Mouse (Mus musculus): ENCODE results near the gene Phip. TPM values are rescaled to one million over a fixed set of nuclear protein-coding genes. Genes with fewer than 3 reads are reported as not detected.

The Phip gene
- polyA plus RNA-seq, 1 experiment = 2.4 TPM

DNA sequence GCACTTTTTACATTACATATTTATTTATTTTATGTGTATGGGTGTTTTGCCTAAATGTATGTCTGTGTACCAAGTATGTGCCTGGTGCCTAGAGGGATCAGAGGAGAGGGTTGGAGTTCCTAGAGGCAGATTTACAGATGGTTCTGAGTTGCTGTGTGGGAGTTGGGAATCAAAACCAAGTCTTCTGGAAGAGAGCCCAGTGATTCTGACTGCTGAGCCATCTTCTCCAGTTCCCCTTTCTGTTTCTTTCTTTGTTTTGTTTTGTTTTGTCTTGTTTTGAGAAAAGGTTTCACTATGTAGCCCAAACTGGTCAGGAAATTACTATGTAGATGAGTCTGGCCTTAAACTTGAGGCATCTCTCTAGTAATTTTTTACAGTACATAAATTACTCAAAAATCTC, 86.7 kb downstream of the Phip start:
- H3K27me3 ChIP-seq (replicated peaks) = no peaks in the 10 kb centered on the region
- H3K4me1 ChIP-seq = no peaks in the 10 kb centered on the region
- TF ChIP-seq FLI1 (IDR thresholded peaks at IDR 0.05; ENCODE audit: low read length) (no peak), GATA1 (IDR thresholded peaks at IDR 0.05; ENCODE audit: borderline replicate concordance, low read length) (no peak)
- no peak overlapping the region for H3K4me3 ChIP-seq (replicated peaks)
- no peaks in the 10 kb centered on the region for H3K9me3 ChIP-seq
- H3K36me3 ChIP-seq (replicated peaks; ENCODE audit: low read length) = peaks cover 93% of the 10 kb centered on the region

DNA sequence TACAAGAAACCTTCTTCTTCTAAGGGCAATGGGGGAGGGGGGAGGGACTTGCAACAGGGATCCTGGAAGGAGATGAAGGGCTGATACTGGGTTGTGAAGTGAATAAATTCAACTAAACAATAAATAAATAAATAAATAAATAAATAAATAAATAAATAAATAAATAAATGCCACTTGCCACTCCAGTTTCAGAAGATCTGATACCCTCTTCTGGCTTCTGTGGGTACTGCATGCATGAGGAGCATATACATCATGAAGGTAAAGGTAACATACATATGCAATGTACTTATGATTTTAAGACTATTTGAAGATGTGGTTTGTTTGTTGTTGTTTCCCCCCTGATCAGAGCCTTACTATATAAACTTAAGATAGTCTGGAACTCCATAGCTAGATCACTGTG, 91.1 kb downstream of the Phip start:
- Histone ChIP-seq H3K27me3 (replicated peaks) (no peaks in the 10 kb centered on the region), H3K36me3 (replicated peaks; ENCODE audit: low read length) (peaks cover 93% of the 10 kb centered on the region), H3K4me3 (replicated peaks) (no peak overlapping the region), H3K4me1 (no peaks in the 10 kb centered on the region; the same call in 1 of the 2 replicates), H3K9me3 (no peaks in the 10 kb centered on the region)
- no peak for TF ChIP-seq FLI1 (IDR thresholded peaks at IDR 0.05; ENCODE audit: low read length)
- TF ChIP-seq GATA1 (IDR thresholded peaks at IDR 0.05; ENCODE audit: borderline replicate concordance, low read length) = no peak

DNA sequence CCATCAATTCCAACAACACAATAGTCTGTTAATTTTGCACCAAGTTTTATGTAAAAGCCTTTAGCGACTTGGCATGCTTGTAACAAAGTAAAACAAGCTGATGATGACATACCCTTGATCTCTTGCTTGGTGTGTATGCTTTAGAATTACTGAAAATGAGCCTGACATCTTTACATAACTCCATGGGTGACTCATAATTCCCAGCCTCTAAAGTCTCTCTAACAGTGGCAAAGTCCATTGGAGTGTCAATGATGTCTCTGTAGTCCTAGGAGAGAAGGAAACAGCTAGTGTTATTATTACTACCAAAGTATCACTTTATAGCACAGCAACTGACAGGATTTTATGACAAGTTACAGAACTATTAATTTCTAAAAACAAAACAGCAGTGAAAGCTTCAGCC, 98.2 kb downstream of the Phip start:
- peaks cover 3% of the 10 kb centered on the region; the same call in 1 of the 2 replicates for H3K4me1 ChIP-seq
- H3K36me3 ChIP-seq (replicated peaks; ENCODE audit: low read length) = peaks cover 100% of the 10 kb centered on the region
- H3K4me3 ChIP-seq (replicated peaks) = no peak overlapping the region
- no peaks in the 10 kb centered on the region for H3K9me3 ChIP-seq
- no peak for TF ChIP-seq GATA1 (IDR thresholded peaks at IDR 0.05; ENCODE audit: borderline replicate concordance, low read length)
- TF ChIP-seq FLI1 (IDR thresholded peaks at IDR 0.05; ENCODE audit: low read length) = no peak
- H3K27me3 ChIP-seq (replicated peaks) = no peaks in the 10 kb centered on the region

DNA sequence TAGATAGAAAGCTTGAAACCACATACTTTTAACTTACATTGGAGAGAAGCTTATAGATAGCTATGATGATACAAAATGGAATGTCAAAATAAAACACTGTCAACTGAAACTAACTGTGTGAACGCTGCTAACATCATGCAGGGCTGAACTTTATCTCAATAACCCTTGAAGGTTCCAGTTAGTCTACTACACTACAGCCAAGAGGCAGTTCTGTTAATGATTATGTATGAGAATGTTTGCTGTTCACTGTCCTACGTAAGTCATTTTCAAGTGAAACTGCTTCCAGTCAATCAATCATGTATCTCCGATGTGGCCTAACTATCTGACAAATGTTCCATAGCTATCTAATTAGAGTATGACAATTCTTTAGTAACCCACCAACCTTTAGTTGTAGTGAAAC, 107.6 kb downstream of the Phip start:
- no peaks in the 10 kb centered on the region for H3K27me3 ChIP-seq (replicated peaks)
- H3K4me1 ChIP-seq = no peaks in the 10 kb centered on the region; the same call in 1 of the 2 replicates
- no peak overlapping the region for H3K4me3 ChIP-seq (replicated peaks)
- no peak for TF ChIP-seq FLI1 (IDR thresholded peaks at IDR 0.05; ENCODE audit: low read length)
- TF ChIP-seq GATA1 (IDR thresholded peaks at IDR 0.05; ENCODE audit: borderline replicate concordance, low read length) = no peak
- H3K36me3 ChIP-seq (replicated peaks; ENCODE audit: low read length) = peaks cover 78% of the 10 kb centered on the region
- no peaks in the 10 kb centered on the region for H3K9me3 ChIP-seq

DNA sequence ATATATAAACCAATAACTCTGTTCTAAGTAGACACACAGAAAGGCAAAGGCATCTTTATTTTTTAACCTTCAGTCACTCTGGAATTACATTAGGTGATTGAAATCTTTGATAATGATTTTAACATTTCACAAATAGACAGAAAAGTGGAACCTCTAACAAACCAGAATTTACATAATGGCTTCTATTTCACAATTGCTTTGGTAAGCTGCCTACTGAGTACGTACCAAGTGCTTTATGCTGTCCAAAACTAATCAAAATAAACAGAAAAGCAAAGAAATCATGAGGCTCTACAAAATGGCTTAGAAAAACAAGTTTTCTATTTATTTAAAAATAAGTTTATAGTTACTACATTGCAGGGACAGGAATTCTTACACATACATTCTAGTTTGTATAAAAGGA, 109.2 kb downstream of the Phip start:
- H3K9me3 ChIP-seq = no peaks in the 10 kb centered on the region

DNA sequence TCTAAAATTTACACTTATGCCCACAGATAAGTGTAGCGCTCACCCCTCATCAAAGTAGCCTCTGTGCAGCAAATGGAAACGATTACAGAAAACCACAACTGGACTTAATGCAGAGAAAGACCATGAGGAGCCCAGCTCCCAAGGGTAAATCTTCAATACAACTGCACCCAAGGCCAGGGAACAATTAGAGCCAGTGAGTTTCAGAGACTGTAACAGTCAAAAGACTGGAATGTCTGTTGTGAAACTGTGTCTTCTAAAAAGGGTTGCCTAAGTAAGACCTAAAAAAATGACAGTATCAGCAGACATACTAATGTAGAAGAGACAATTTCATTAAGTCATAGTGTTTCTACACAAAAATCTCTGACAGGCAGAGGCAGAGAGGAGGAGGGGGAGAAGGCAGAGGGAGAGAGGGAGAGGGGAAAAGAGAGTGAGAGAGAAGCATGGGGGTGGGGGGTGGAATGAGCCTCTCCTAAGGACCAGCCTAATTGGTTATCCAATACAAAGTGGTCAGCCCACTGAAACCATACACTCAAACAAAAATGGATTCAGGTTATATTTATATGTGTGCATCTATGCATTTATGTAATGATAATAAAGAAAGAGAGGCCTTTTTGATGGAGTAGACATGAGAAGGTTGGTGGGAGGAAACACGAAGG, 113.4 kb downstream of the Phip start:
- Histone ChIP-seq H3K4me3 (replicated peaks) (no peak overlapping the region), H3K27me3 (replicated peaks) (no peaks in the 10 kb centered on the region), H3K4me1 (no peaks in the 10 kb centered on the region), H3K9me3 (no peaks in the 10 kb centered on the region), H3K36me3 (replicated peaks; ENCODE audit: low read length) (peaks cover 32% of the 10 kb centered on the region)
- TF ChIP-seq FLI1 (IDR thresholded peaks at IDR 0.05; ENCODE audit: low read length) (no peak), GATA1 (IDR thresholded peaks at IDR 0.05; ENCODE audit: borderline replicate concordance, low read length) (no peak)

More for the DNA sequence above, 109.2 kb downstream of the Phip start:
- Histone ChIP-seq H3K4me1 (no peaks in the 10 kb centered on the region), H3K4me3 (replicated peaks) (no peak overlapping the region), H3K36me3 (replicated peaks; ENCODE audit: low read length) (peaks cover 66% of the 10 kb centered on the region), H3K27me3 (replicated peaks) (no peaks in the 10 kb centered on the region)
- no peak for TF ChIP-seq FLI1 (IDR thresholded peaks at IDR 0.05; ENCODE audit: low read length)
- no peak for TF ChIP-seq GATA1 (IDR thresholded peaks at IDR 0.05; ENCODE audit: borderline replicate concordance, low read length)

DNA sequence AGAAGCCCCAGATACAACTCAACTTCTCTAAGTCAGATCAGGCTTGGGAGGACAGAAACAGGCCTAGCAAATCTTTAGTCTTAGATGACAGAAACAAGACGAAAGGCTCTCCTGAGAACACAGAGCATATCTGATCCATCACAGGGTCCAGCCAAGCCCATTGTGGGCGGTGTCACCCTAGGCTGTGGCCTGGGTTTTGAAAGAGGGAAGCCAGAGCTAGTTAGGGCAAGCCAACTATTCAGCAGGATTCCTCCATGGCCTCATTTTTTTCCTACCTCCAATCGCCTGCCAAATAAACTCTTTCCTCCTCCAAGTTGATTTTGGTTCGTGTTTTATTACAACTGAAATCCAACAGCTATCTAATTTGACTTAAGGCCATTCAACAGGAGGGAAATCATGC, 114.0 kb downstream of the Phip start:
- Histone ChIP-seq H3K4me1 (no peaks in the 10 kb centered on the region), H3K9me3 (no peaks in the 10 kb centered on the region), H3K4me3 (replicated peaks) (no peak overlapping the region), H3K27me3 (replicated peaks) (no peaks in the 10 kb centered on the region), H3K36me3 (replicated peaks; ENCODE audit: low read length) (peaks cover 26% of the 10 kb centered on the region)
- TF ChIP-seq GATA1 (IDR thresholded peaks at IDR 0.05; ENCODE audit: borderline replicate concordance, low read length) = no peak

DNA sequence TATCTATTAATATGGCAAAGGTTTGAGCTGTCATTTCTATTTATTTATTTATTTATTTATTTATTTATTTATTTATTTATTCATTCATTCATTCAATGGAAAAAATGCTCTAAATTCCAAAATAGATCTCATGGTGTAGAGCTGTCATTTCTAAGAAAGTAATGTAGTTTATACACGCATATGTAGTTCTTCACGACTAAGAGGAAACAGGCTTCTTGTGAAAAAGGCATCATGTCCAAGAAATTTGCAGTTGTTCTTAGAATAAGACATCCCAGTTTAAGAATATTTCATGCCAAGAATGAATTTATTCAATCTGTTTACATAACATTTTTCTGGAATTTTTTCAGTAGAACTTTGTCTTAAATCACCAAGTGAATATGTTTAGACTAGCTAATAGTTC, 114.5 kb downstream of the Phip start:
- H3K27me3 ChIP-seq (replicated peaks) = no peaks in the 10 kb centered on the region
- no peaks in the 10 kb centered on the region for H3K9me3 ChIP-seq
- no peak overlapping the region for H3K4me3 ChIP-seq (replicated peaks)
- no peaks in the 10 kb centered on the region for H3K4me1 ChIP-seq
- TF ChIP-seq GATA1 (IDR thresholded peaks at IDR 0.05; ENCODE audit: borderline replicate concordance, low read length) (no peak), FLI1 (IDR thresholded peaks at IDR 0.05; ENCODE audit: low read length) (no peak)
- H3K36me3 ChIP-seq (replicated peaks; ENCODE audit: low read length) = peaks cover 21% of the 10 kb centered on the region

DNA sequence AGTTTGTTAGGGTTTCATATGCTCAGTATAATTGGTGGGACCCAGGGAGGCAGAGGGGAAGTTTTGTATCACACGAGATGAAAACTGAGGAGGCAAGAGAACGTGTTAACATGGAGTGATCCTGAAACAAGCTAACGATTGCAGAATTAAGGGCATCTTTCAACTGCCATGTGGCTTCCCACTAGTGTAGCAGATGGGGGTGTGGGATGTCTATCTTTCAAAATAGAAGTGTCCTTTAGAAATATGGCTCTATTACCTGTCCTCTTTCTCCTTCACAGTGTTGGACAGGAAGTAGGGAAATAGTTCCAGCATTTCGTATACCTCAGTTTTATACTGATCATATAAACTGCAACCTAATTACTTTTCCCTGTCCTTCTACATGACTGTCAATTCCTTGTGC, 119.1 kb downstream of the Phip start:
- TF ChIP-seq GATA1 (IDR thresholded peaks at IDR 0.05; ENCODE audit: borderline replicate concordance, low read length) (no peak), FLI1 (IDR thresholded peaks at IDR 0.05; ENCODE audit: low read length) (no peak)
- H3K9me3 ChIP-seq = no peaks in the 10 kb centered on the region; the same call in 1 of the 2 replicates
- H3K4me3 ChIP-seq (replicated peaks) = no peak overlapping the region
- H3K36me3 ChIP-seq (replicated peaks; ENCODE audit: low read length) = peaks cover under 1% of the 10 kb centered on the region
- H3K27me3 ChIP-seq (replicated peaks) = no peaks in the 10 kb centered on the region
- no peaks in the 10 kb centered on the region for H3K4me1 ChIP-seq

DNA sequence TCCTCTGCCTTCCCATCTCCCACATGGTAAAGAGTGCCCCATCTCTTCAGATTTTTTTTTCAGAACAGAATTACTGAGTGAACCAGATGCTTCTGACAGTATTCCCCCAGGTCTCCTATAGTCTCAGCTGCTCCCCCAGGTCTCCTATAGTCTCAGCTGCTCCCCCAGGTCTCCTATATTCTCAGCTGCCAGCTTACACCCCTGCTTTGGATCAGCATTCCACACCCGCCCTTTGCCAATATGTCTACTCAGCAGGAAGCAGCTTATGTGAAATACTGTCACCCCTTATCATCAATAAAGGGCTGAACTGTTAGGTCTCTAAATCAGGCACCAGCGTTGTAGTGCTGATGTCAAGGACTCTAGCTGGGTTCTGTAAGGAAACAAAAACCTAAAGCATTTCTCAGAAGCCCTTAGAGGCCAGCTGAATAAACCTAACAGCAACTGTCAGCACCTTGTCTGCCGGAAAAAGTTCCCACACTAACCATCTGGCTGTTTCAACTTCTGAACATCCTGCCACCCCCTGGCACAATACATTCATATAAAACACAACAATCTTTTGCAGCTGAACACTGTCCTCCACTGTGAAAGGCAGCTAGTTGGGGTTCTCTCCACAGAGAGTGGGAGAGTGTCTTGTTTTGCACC, 120.2 kb downstream of the Phip start:
- H3K9me3 ChIP-seq = no peaks in the 10 kb centered on the region; the same call in 1 of the 2 replicates
- TF ChIP-seq GATA1 (IDR thresholded peaks at IDR 0.05; ENCODE audit: borderline replicate concordance, low read length) = no peak
- TF ChIP-seq FLI1 (IDR thresholded peaks at IDR 0.05; ENCODE audit: low read length) = no peak
- no peaks in the 10 kb centered on the region for H3K27me3 ChIP-seq (replicated peaks)
- no peaks in the 10 kb centered on the region for H3K36me3 ChIP-seq (replicated peaks; ENCODE audit: low read length)
- H3K4me3 ChIP-seq (replicated peaks) = no peak overlapping the region
- no peaks in the 10 kb centered on the region for H3K4me1 ChIP-seq

All from megakaryocyte, embryonic 14.5 days (primary cell).